Mouse (Mus musculus): ENCODE measurements around the gene Cyld. TPM values are rescaled to one million over a fixed set of nuclear protein-coding genes. Genes with fewer than 3 reads are reported as not detected.
A peak's percentile ranks its signal among the peaks of the same experiment; 100 is the strongest.

The Cyld gene
- total and polyA plus RNA-seq, 3 experiments: 20.2 to 29.4 (median 22.1) TPM

DNA sequence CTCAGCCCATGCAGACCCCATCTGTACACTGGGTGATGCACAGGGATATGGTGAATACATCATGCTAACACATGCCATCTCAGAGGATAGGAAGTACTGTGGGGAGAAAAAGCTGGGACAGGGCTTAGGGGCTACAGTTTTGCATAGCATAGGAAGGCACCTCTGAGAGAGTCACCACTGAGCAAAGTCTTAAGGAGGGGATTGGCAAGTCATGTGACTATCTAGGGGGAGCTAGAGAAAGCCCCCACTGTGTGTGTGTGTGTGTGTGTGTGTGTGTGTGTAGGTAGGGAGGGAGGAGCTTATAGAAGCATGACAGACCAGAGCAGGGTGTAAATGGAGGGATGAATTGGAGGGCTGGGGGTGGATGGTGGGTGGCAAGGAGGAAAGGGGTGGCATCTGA lies 48.5 kb upstream of the Cyld start (continued):
- TF ChIP-seq MYC (IDR thresholded peaks at IDR 0.05; ENCODE audit: low read depth, low read length): no peak
- TF ChIP-seq MAZ (IDR thresholded peaks at IDR 0.05; ENCODE audit: low read depth, low read length): peak; percentile 61; the same call in 1 of the 2 replicates
- TF ChIP-seq SMC3 (IDR thresholded peaks at IDR 0.05; ENCODE audit: low read depth, low read length): no peak

DNA sequence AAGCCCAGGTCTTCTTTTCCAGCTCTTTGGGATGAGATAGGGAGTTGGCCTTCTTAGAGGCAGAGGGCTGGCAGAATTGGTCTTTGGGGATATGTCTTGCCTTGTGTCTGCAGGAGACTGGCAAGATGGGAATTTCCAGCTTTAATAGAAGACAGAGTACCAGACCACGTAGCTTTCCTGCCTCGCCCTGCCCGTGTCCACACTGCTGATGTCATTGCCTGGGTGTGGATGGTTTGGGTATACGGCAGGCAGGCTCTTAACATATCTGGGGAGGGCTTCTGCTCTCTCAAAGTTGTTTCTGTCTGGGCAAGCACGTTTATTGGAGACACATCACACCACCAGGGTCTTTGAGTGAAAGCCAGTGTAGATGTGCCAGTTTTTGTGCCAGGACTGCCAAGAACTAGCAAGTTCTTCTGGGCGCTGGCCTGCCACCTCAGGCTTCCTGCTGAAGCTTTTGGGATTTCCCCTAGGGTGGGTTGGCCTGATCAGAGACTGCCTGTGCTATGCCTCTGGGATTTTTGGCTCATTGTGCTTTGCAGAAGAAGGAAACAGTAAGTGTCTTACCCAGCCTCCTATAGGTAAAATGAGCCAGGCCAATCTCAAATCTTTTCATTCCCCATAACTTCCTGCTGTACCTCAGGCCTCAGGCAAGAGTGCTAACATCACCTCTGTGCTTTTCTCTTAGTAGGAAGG lies 46.7 kb upstream of the Cyld start:
- in situ Hi-C loops (cut with MboI; ENCODE audit: low pct_ligation_motif_present, low pct_unique_long_range_greater_than_20kb, low sequenced_read_pairs) (no loop called here), dilution Hi-C loops (cut with MboI; ENCODE audit: extremely low pct_ligation_motif_present, extremely low pct_unique_long_range_greater_than_20kb, low sequenced_read_pairs) (no loop called here)
- Histone ChIP-seq H3K4me2 (ENCODE audit: insufficient read depth, low read depth, poor library complexity, severe bottlenecking) (peak overlapping the region; percentile 86), H3K79me2 (replicated peaks; ENCODE audit: control insufficient read depth, extremely low read depth, insufficient read depth, poor library complexity, severe bottlenecking) (peaks cover 54% of the 10 kb centered on the region), H3K9ac (ENCODE audit: insufficient read depth, low read depth) (peak overlapping the region; percentile 62), H3K4me1 (ENCODE audit: control insufficient read depth in 1 of 2, insufficient read depth in 2 of 2) (peaks cover 31 to 84% of the 10 kb centered on the region in 2 experiments), H3K27ac (ENCODE audit: insufficient read depth, low read depth) (peak overlapping the region; percentile 94), H3K4me3 (replicated peaks in 1 of 3; ENCODE audit: low read depth in 2 of 3, low read length in 2 of 3, poor library complexity in 1 of 3) (peak overlapping the region; percentile 55 to 78 (median 65)), H3K27me3 (replicated peaks) (no peaks in the 10 kb centered on the region), H3K9me3 (replicated peaks; ENCODE audit: low read length) (no peaks in the 10 kb centered on the region), H3K36me3 (replicated peaks in 1 of 2; ENCODE audit: control insufficient read depth in 1 of 2, insufficient read depth in 1 of 2, low read length in 1 of 2) (peaks cover 14 to 33% of the 10 kb centered on the region in 2 experiments)
- peak; percentile 72 for DNase-seq (ENCODE audit: extremely low read depth)
- TF ChIP-seq JUN (IDR thresholded peaks at IDR 0.05; ENCODE audit: insufficient read depth, low read depth, low read length) (no peak), NRF1 (IDR thresholded peaks at IDR 0.05; ENCODE audit: low read depth, low read length) (0 out of 2 replicates have a peak, but pooled peaks have one; percentile 3), JUND (conservative IDR thresholded peaks at IDR 0.05; ENCODE audit: low read depth, low read length) (no peak), HCFC1 (IDR thresholded peaks at IDR 0.05; ENCODE audit: low read depth, low read length) (no peak), ZMIZ1 (IDR thresholded peaks at IDR 0.05; ENCODE audit: low read depth, low read length) (no peak), CHD2 (IDR thresholded peaks at IDR 0.05; ENCODE audit: low read length) (no peak; the same call in 1 of the 2 replicates), POLR2A (IDR thresholded peaks at IDR 0.05; ENCODE audit: low read depth, low read length) (no peak; the same call in none of the 2 replicates), EP300 (IDR thresholded peaks at IDR 0.05; ENCODE audit: low read length) (no peak; the same call in none of the 2 replicates), UBTF (IDR thresholded peaks at IDR 0.05; ENCODE audit: low read depth, low read length) (no peak; the same call in 1 of the 2 replicates), MYC (IDR thresholded peaks at IDR 0.05; ENCODE audit: low read depth, low read length) (0 out of 2 replicates have a peak, but pooled peaks have one; percentile 7), CTCF (conservative IDR thresholded peaks at IDR 0.05 in 1 of 2, IDR thresholded peaks at IDR 0.05 in 1 of 2; ENCODE audit: low read depth in 2 of 2, low read length in 2 of 2) (no peak), SIN3A (IDR thresholded peaks at IDR 0.05; ENCODE audit: low read length) (peak; percentile 47), POLR2AphosphoS2 (IDR thresholded peaks at IDR 0.05; ENCODE audit: low read depth, low read length) (no peak), ZNF384 (IDR thresholded peaks at IDR 0.05; ENCODE audit: low read depth, low read length) (no peak), USF1 (IDR thresholded peaks at IDR 0.05; ENCODE audit: low read depth, low read length) (no peak), SMC3 (IDR thresholded peaks at IDR 0.05; ENCODE audit: low read depth, low read length) (no peak), MAZ (IDR thresholded peaks at IDR 0.05; ENCODE audit: low read depth, low read length) (no peak), TCF12 (IDR thresholded peaks at IDR 0.05; ENCODE audit: low read depth, low read length) (peak; percentile 24; the same call in 1 of the 2 replicates), RCOR1 (conservative IDR thresholded peaks at IDR 0.05; ENCODE audit: low read depth, low read length) (no peak), ZC3H11A (IDR thresholded peaks at IDR 0.05; ENCODE audit: low read depth, low read length) (no peak), E2F4 (IDR thresholded peaks at IDR 0.05; ENCODE audit: insufficient replicate concordance, low read depth, low read length) (no peak), TBP (conservative IDR thresholded peaks at IDR 0.05; ENCODE audit: low read depth, low read length) (peak; percentile 53; the same call in 1 of the 2 replicates), IRF4 (IDR thresholded peaks at IDR 0.05; ENCODE audit: low read depth, low read length) (peak; percentile 29; the same call in 1 of the 2 replicates), KAT2A (IDR thresholded peaks at IDR 0.05; ENCODE audit: insufficient replicate concordance, low read length) (no peak), USF2 (conservative IDR thresholded peaks at IDR 0.05; ENCODE audit: low read depth, low read length) (no peak), ZKSCAN1 (IDR thresholded peaks at IDR 0.05; ENCODE audit: borderline replicate concordance, low read depth, low read length) (no peak), RAD21 (IDR thresholded peaks at IDR 0.05; ENCODE audit: low read depth, low read length) (no peak; the same call in 1 of the 2 replicates), MXI1 (IDR thresholded peaks at IDR 0.05; ENCODE audit: low read depth, low read length) (no peak; the same call in 1 of the 2 replicates), NELFE (IDR thresholded peaks at IDR 0.05; ENCODE audit: low read depth, low read length) (no peak), MAFK (IDR thresholded peaks at IDR 0.05; ENCODE audit: insufficient replicate concordance, low read length) (no peak), ELF1 (IDR thresholded peaks at IDR 0.05; ENCODE audit: low read depth, low read length) (0 out of 2 replicates have a peak, but pooled peaks have one; percentile 22), MEF2A (IDR thresholded peaks at IDR 0.05; ENCODE audit: borderline replicate concordance, low read depth, low read length) (no peak), CHD1 (IDR thresholded peaks at IDR 0.05; ENCODE audit: low read depth, low read length) (no peak; the same call in 1 of the 2 replicates), PAX5 (IDR thresholded peaks at IDR 0.05; ENCODE audit: low read length) (no peak), GABPA (IDR thresholded peaks at IDR 0.05; ENCODE audit: insufficient replicate concordance, low read depth, low read length) (no peak)

Data from CH12.LX (cell line).